Mouse (Mus musculus): Measurements from ENCODE around the gene Acp7.

The Acp7 gene

DNA sequence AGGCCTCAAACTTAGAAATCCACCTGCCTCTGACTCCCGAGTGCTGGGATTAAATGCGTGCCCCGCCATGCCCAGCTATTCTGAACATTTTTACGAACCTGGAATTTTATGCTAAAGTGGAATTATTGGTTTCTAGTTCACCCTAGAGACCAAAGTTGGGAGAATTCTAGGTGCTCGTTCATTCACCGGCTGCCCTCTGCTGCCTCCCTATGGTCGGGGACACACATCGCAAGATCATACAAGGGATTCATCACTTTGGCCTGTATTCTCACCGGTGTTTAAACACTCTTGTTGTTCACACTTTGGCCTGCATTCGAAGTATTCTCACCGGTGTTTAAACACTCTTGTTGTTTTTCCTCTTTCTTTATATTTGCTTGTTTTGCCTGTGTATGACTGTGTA lies 30.1 kb downstream of the Acp7 start:
- DNase-seq: peak; percentile 68

DNA sequence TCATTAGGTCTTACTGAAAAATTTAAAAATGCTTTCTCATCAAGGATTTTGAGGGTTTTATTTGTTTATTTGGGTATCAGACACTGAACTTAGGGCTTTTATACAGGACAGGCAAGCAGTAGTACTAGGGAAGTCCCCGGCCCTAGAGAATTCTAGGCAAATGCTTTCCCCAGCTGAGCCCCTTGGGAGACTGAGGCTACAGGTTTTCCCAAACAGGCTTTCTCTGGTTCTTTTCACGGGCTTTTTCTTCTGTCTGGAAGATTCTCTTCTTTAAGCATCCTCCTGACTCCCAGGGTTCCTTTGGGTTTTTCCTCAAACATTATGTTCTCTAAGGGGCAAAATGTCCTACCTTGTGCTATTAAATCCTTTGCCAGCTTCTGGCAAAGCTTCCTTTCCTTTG lies 32.2 kb downstream of the Acp7 start:
- no peak for DNase-seq

DNA sequence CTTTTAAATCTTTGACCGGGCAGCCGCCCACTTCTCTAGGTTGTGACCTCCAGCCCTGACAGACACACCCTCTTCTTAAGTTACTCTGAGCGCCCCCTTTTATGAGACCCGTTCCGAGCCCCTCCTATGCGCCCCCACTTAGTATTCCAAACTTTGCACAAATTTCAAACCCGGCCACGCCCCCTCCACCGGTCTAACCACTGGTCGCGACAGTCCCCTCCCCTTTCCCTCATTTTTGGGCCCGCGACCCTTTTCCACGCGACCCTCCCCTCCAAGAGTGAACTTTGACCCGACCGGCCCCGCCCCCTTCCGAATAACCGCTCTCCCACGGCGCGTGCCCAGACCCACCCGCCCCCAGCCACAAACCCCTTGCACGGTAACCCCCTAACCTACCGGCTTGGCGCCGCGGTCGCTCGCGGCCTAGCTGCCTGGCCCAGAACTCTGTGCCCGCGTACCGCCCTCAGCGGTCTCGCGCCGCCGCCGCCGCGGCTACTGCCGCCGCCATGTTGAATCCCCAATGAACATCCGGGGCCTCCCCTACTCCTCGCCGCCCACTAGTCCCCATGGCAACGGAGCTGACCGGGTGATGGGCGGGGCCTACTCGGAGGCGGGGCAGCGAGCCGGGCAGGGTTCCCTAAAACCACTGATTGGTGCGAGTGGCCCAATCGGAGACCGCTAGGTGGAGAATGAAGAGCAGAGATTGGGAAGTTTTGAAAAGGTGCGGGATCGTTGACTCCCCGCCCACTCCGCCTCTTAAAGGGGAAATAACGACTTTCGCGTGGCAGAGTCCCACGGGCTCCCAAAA lies 33.3 kb downstream of the Acp7 start, which contains the start of the genes Samd4b and Pak4:
Gene Samd4b (minus strand): TSS at position 503 of the 805 bp plus-strand sequence.
Gene Pak4 (minus strand): TSS at position 544 of the 805 bp plus-strand sequence.
- DNase-seq: peak; percentile 100

- DNase-seq: no peak
Measured at GRCm38 (mm10) chr7:28597277-28597570, 33.9 kb downstream of the Acp7 start.

GRCm38 (mm10) chr7:28596436-28597276 lies 34.5 kb downstream of the Acp7 start:
- no peak for DNase-seq

GRCm38 (mm10) chr7:28595751-28596435 lies 35.2 kb downstream of the Acp7 start:
- no peak for DNase-seq

- no peak for DNase-seq
Measured at GRCm38 (mm10) chr7:28593206-28594111, 37.7 kb downstream of the Acp7 start.

- DNase-seq: no peak
Measured at GRCm38 (mm10) chr7:28591862-28592261, 39.3 kb downstream of the Acp7 start.

- DNase-seq: no peak
Measured at GRCm38 (mm10) chr7:28587644-28588043, 43.5 kb downstream of the Acp7 start.

GRCm38 (mm10) chr7:28586663-28587411 lies 44.3 kb downstream of the Acp7 start:
- no peak for DNase-seq

GRCm38 (mm10) chr7:28585001-28585400 lies 46.1 kb downstream of the Acp7 start:
- no peak for DNase-seq

DNA sequence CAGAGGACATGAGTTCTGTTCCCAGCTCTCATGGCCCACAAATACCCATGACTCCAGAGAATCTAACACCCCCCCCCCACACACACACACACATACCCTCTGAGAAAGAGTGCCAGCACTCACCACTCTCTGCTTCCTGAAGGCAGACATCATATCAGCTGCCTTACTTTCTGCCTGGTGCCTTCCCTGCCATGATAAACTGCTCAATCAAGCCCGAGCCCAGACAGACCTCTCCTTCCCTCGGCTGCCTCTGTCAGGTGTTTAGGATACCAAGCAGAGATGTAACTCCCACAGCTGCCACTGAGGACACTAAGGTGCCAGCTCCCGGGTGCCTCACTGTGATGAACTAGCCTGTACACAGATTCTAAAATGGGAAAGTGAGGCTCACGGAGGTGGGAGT lies 46.7 kb downstream of the Acp7 start:
- DNase-seq: no peak

GRCm38 (mm10) chr7:28583570-28584344 lies 47.4 kb downstream of the Acp7 start:
- no peak for DNase-seq

DNA sequence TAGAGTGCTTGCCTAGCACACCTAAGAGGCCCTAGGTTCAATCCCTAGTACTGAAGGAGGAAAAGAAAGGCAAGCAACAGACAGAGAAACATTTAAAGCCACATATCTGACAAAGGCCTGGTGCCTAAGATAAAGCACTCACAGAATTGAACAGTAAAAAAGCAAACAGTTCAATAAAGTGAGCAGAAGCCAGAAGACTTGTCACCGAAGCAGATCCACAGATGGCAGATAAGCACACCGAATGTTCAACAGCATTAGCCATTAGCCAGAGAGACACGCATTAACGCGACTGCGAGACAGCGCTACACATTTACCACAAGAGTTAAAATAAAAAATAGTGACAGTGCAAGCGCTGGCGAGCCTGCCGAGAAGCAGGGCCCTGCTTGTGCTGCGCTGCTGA lies 48.3 kb downstream of the Acp7 start:
- DNase-seq: no peak

DNA sequence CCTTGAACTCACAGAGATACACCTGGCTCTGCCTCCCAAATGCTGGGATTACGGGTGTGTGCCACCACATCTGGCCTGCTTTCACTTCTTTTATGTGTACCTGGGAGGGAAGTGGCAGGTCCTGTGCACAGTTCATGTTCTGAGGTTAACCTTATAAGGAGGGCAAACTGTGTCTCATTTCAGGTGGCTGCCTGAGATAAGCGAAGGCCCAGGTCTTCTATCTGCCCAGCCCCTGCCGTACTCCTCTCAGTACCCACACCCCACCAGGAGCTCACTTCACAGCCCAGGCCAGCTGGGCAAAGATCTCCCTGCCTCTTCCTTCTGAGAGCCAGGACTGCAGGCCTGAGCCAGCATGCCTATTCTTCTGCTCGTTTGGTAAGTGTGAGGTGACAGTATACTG lies 49.4 kb downstream of the Acp7 start:
- no peak for DNase-seq

- DNase-seq: no peak
Measured at GRCm38 (mm10) chr7:28579826-28580225, 51.3 kb downstream of the Acp7 start.

- no peak for DNase-seq
Measured at GRCm38 (mm10) chr7:28578543-28579053, 52.5 kb downstream of the Acp7 start.

- no peak for DNase-seq
Measured at GRCm38 (mm10) chr7:28577826-28578542, 53.1 kb downstream of the Acp7 start.

GRCm38 (mm10) chr7:28576271-28576914 lies 54.7 kb downstream of the Acp7 start:
- DNase-seq: no peak
